Mouse (Mus musculus) stomach, embryonic 14.5 days (tissue): Measurements from ENCODE around the gene Slc35b2. TPM values are rescaled to one million over a fixed set of nuclear protein-coding genes. Genes with fewer than 3 reads are reported as not detected.

Source experiments
- ATAC-seq: fragments of 200-750 bp; cut with Nextera tagmentation; 2 replicates; pipeline ENCODE4 v1.8.0; 2017; ENCODE audit warnings: low read depth, moderate TSS enrichment; ENCODE audit not compliant: insufficient number of reproducible peaks, insufficient read depth, low FRiP score
- H3K27ac ChIP-seq: fragments of 300-500 bp; sonication (generic); 2 replicates; pipeline ENCODE4 v1.5.1; 2014; ENCODE audit warnings: mild to moderate bottlenecking, low read length, moderate library complexity, mixed read lengths
- H3K27me3 ChIP-seq: fragments of 300-500 bp; sonication (generic); 2 replicates; pipeline ENCODE4 v1.6.1; 2014; ENCODE audit warnings: low read length, control low read depth, mixed read lengths; ENCODE audit not compliant: control insufficient read depth, insufficient read depth
- H3K36me3 ChIP-seq: fragments of 300-500 bp; sonication (generic); 2 replicates; pipeline ENCODE4 v1.6.1; 2014; ENCODE audit warnings: mild to moderate bottlenecking, control low read depth, low read length, moderate library complexity, mixed read lengths; ENCODE audit not compliant: control insufficient read depth, insufficient read depth
- H3K4me1 ChIP-seq: fragments of 300-500 bp; sonication (generic); 2 replicates; pipeline ENCODE4 v1.6.1; 2014; ENCODE audit warnings: low read length, control low read depth, mixed read lengths; ENCODE audit not compliant: control insufficient read depth, insufficient read depth
- H3K4me2 ChIP-seq: fragments of 300-500 bp; sonication (generic); replicated peaks from 2 replicates; pipeline ENCODE4 v1.6.1; 2014; ENCODE audit warnings: low read depth, low read length, control low read depth
- H3K4me3 ChIP-seq: fragments of 300-500 bp; sonication (generic); 2 replicates; pipeline ENCODE4 v1.5.1; 2014; ENCODE audit warnings: low read depth, low read length, control low read depth
- H3K9ac ChIP-seq: fragments of 300-500 bp; sonication (generic); replicated peaks from 2 replicates; pipeline ENCODE4 v1.6.1; 2014; ENCODE audit warnings: low read depth, mild to moderate bottlenecking, control low read depth, low read length, moderate library complexity, mixed read lengths
- H3K9me3 ChIP-seq: fragments of 300-500 bp; sonication (generic); 2 replicates; pipeline ENCODE4 v1.6.1; 2016; ENCODE audit warnings: low read depth, low read length, control low read depth; ENCODE audit not compliant: control insufficient read depth
- WGBS: fragments of 180-500 bp; shearing (Covaris S2); extraction: QIAGEN DNeasy Blood & Tissue Kit; methylation state at CpG from one replicate; pipeline ENCODE4 v1.1.7; 2014; 5-methylcytosine and 5-hydroxymethylcytosine counted together
- polyA plus RNA-seq: library from polyadenylated mRNA; unstranded; fragments of >200 nt; fragmentation: Nextera tagmentation; extraction: Ambion mirVana; gene quantifications from 2 replicates; pipeline ENCODE4 v1.2.1, GENCODE M21; 2014

Slc35b2 gene
- polyA plus RNA-seq, 1 experiment from 2014 or later, result 117 TPM

DNA sequence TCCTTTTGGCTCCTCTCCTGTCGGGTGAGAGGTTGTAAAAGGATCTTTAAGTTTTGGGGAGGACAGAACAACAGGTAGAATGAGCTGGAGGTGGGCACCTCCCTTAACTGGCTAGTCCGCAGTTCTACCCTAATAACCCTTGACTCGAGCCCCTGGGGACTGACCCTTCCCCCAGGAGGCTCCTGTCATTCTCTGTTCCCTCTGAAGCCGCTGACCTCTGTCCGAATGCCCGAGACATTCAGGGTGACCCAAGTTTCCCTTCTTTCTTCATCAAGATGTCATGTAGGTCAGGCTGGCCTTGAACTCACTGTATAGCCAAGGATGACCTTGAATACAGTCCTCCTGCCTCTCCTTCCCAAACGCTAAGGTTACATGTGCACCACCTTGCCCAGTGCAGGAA, 24.7 kb downstream of the Slc35b2 start:
- Histone ChIP-seq H3K9ac (no peak overlapping the region), H3K4me3 (no peak overlapping the region), H3K4me2 (no peak overlapping the region), H3K27ac (no peak overlapping the region), H3K9me3 (no peaks in the 10 kb centered on the region), H3K27me3 (no peaks in the 10 kb centered on the region), H3K36me3 (no peaks in the 10 kb centered on the region; the same call in 1 of the 2 replicates), H3K4me1 (peaks cover 37% of the 10 kb centered on the region)
- ATAC-seq, result no peak
- 88% methylated on average over 7 of the region's 7 CpGs for WGBS

DNA sequence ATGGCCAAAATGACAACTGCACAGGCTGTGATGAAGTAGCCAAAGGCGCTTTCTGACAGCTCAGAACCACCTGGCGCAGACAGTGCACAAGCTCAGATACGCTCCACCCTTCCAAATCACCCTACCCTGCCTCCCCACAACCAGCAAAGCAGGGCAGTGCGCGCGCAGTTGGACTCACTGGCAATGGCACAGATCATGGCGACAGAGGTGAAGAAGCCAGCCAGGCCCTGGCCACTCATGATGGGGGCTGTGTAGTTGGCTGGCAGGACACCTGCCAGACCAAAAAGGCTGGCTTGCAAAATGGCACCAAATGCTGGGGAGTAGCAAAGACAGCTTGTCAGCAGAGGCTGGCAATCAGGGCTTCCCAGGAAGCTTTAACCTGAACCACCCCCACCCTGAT, 25.6 kb downstream of the Slc35b2 start:
- no peak for ATAC-seq

DNA sequence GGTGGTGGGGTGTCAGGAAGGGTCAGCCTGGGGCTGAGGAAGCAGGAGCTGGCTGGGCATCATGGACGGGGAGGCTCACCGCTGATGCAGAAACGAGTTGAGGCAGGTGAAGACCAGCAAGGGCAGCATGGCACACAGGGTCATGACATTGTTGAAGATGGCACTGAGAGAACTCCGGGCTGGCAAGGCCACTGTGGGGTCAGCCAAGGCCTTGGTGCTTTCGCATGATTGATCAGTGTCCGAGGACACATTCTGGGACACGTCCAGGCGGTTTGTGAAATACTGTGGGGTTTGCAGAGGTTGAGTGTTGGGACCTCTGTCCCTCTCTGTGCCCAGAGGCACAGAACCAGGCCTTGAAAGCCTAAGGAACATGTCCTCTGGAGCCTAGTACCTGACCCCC, 26.2 kb downstream of the Slc35b2 start:
- Histone ChIP-seq H3K4me1 (peaks cover 42% of the 10 kb centered on the region), H3K4me3 (no peak overlapping the region), H3K36me3 (no peaks in the 10 kb centered on the region; the same call in 1 of the 2 replicates), H3K9me3 (no peaks in the 10 kb centered on the region), H3K9ac (no peak overlapping the region), H3K4me2 (no peak overlapping the region), H3K27ac (no peak overlapping the region), H3K27me3 (no peaks in the 10 kb centered on the region)
- WGBS, result 93% methylated on average over 8 of the region's 8 CpGs
- ATAC-seq, result no peak

More for the DNA sequence above, 25.6 kb downstream of the Slc35b2 start:
- Histone ChIP-seq H3K36me3 (no peaks in the 10 kb centered on the region; the same call in 1 of the 2 replicates), H3K4me1 (peaks cover 42% of the 10 kb centered on the region), H3K27me3 (no peaks in the 10 kb centered on the region), H3K4me2 (no peak overlapping the region), H3K9ac (no peak overlapping the region), H3K9me3 (no peaks in the 10 kb centered on the region), H3K27ac (no peak overlapping the region), H3K4me3 (no peak overlapping the region)
- 97% methylated on average over 7 of the region's 7 CpGs for WGBS

DNA sequence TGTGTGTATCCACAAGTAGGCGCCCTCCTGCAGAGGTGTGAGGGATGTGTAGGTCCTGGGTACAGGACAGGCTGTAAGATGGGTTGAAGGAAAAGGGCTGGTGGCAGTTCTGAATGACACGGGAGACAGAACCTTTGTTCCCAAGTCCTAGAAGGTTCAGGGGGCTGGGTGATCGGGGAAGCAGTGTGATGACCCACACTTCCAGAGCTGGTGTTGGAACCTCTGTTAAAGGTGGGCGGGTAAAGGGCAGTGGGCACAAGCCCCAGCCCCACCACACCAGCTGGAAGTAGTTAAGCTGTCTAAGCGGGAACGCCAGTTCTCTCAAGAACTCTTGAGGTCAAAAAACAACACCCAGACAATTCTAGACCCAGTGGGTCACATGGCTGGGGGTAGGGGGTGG, 26.7 kb downstream of the Slc35b2 start:
- Histone ChIP-seq H3K9me3 (no peaks in the 10 kb centered on the region), H3K9ac (no peak overlapping the region), H3K4me3 (no peak overlapping the region), H3K27ac (no peak overlapping the region), H3K27me3 (no peaks in the 10 kb centered on the region), H3K36me3 (no peaks in the 10 kb centered on the region; the same call in 1 of the 2 replicates), H3K4me1 (peaks cover 38% of the 10 kb centered on the region), H3K4me2 (no peak overlapping the region)
- ATAC-seq, result no peak
- WGBS, result 74% methylated on average over 6 of the region's 6 CpGs

DNA sequence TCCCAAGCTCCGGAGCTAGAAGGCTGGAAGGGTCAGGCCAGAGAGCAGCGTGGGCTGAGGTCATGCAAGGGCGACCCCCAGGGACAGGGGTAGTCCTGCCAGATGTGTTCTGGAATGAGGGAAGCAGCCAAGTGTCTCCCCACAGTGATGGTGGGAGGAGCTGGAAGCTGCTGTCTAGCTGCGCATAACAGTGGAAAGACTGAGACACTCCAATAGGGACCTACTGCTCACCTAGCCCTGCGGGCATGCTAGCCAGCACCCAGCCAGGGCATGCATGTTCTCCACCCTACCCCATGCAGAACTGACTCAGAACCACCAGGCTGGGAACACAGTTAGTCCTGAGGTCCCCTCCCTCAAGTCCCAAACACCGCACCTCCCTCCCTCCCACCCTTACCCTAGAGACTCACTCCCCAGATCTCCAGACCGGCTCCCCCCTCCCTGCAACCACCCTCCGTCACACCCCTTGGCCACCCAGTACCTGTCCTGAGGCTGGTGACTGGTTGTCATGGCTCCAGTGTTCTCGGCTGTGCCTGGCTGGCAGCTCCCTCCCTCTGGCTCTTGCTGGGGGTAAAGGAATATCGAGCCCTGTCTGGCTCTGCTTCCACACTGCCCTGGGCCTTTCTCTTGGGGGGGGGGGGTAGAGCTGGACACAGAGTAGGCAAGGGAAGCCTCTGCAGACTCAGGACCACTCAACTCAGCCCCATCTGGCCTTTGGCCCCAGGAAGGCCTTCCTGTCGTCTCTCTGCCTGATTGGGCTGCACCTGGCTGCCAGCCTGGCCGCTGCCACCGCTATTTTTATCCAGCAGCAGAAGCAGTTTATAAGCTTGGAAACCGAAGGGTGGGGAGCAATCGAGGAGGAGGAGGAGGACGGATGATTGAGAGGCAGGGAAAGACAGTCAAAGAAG, 28.3 kb downstream of the Slc35b2 start:
- Histone ChIP-seq H3K27me3 (no peaks in the 10 kb centered on the region), H3K9me3 (no peaks in the 10 kb centered on the region), H3K36me3 (no peaks in the 10 kb centered on the region), H3K4me2 (0 out of 2 replicates have a peak overlapping the region, but pooled peaks have one; percentile 10), H3K4me1 (peaks cover 35% of the 10 kb centered on the region), H3K27ac (no peak overlapping the region), H3K4me3 (no peak overlapping the region), H3K9ac (no peak overlapping the region; the same call in 1 of the 2 replicates)
- WGBS, result 59% methylated on average over 16 of the region's 16 CpGs
- no peak for ATAC-seq

DNA sequence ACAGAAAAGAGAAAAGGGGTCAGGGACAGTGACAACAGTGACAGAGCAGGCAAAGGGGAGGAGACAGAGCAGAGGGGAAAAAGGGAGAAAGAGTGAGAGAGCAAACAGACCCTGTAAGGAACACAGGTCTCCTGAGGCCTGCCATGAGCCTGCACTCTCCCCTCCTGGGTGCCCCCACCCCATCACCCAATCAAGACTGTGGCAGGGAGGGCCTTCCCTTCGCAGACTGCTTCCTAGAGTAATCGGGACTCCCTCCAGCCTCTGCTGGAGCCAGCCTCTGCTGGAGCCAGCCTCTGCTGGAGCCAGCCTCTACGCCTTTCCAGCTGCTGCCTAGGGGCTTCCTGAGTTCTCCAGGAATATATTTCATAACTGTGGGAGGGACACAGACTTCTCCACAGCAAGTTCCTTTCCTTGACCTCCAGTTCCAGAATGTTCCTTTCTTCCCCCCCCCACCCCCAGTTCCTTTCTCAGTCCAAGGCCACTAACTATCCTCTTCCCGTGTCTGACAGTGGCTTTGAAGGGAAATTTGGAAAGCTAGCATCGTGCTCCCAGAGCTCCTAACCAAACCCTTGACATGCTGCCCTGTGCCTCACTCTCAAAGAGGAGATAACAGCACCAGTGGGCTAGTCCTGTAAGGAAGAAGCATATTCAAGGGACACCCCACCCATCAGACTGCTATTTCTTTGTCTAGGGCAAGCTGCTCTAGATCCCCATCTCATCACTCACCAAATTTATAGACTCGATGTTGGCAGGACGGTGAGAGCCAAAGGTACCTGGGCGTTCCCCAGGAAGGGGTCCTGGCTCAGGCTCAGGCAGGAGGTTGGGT, 29.1 kb downstream of the Slc35b2 start:
- H3K9me3 ChIP-seq, result no peaks in the 10 kb centered on the region
- no peak overlapping the region for H3K27ac ChIP-seq
- no peak overlapping the region; the same call in 1 of the 2 replicates for H3K9ac ChIP-seq

DNA sequence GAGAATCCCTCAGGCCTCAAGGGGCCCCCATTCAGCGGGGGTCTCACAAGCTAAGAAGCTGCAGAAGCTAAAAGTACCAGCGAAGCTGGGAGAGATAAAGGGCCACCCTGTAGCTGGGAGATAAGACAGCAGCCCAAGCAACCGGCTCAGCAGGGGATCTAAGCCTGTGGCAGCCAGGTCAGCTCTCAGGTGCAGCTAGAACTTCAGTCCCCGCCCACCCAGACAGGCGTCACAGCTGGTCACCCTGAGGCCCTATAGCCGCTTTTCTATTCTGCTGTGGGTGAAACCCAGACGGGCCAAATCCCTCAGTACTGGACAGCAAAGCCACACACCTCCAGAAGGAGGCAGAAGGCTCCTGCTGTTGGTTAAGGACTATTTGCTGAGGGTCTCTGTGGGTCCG, 29.8 kb downstream of the Slc35b2 start:
- no peaks in the 10 kb centered on the region for H3K27me3 ChIP-seq
- H3K4me2 ChIP-seq, result peak overlapping the region; percentile 99
- no peaks in the 10 kb centered on the region for H3K36me3 ChIP-seq
- no peak overlapping the region for H3K4me3 ChIP-seq
- WGBS, result 27% methylated on average over 8 of the region's 8 CpGs
- H3K9me3 ChIP-seq, result no peaks in the 10 kb centered on the region
- H3K9ac ChIP-seq, result no peak overlapping the region; the same call in 1 of the 2 replicates
- peak; percentile 38; the same call in 1 of the 2 replicates for ATAC-seq
- H3K4me1 ChIP-seq, result peaks cover 38% of the 10 kb centered on the region
- no peak overlapping the region for H3K27ac ChIP-seq

More for the DNA sequence above, 29.1 kb downstream of the Slc35b2 start:
- Histone ChIP-seq H3K4me3 (no peak overlapping the region), H3K4me1 (peaks cover 38% of the 10 kb centered on the region), H3K4me2 (peak overlapping the region; percentile 99), H3K36me3 (no peaks in the 10 kb centered on the region), H3K27me3 (no peaks in the 10 kb centered on the region)
- 45% methylated on average over 8 of the region's 8 CpGs for WGBS
- ATAC-seq, result no peak

DNA sequence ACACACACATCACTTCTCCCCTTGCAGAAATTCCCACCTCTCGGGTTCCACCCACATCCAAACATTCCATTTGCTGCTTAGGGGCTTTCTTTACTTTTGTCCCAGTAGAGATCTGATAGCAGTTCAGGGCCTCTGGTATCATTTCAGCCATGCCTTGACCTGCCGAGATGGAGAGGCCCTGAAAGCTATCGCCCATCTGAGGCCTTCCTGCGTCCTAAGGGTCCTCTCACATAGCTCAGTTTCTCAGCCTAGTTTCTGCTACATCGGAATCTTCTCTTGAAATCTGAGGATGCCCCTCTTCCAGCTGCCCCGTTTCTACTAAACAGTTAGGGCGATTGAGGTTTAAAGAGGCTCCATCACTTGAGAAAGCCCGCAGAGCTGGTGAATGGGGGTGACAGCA, 30.5 kb downstream of the Slc35b2 start:
- Histone ChIP-seq H3K27me3 (no peaks in the 10 kb centered on the region), H3K9ac (no peak overlapping the region; the same call in 1 of the 2 replicates), H3K9me3 (no peaks in the 10 kb centered on the region), H3K4me2 (peak overlapping the region; percentile 99), H3K4me1 (peaks cover 40% of the 10 kb centered on the region), H3K36me3 (no peaks in the 10 kb centered on the region), H3K27ac (no peak overlapping the region), H3K4me3 (peak overlapping the region; percentile 58)
- 33% methylated on average over 8 of the region's 8 CpGs for WGBS
- ATAC-seq, result no peak
